In genomic region chr19:4098426-4098825, GRCm38 (mm10) we compare ENCODE assay signal across 1 mouse cellular context.
TF ChIP-seq lines count a peak whose summit lies in the region.

No protein-coding gene starts in this region.

TF ChIP-seq in CH12.LX, 34 proteins besides CTCF, POLR2A, EP300 and RAD21 (continued from another document):
- TF ChIP-seq IRF4 (IDR thresholded peaks at IDR 0.05; ENCODE audit: low read depth, low read length) (no peak), SIN3A (IDR thresholded peaks at IDR 0.05; ENCODE audit: low read length) (no peak), POLR2AphosphoS2 (IDR thresholded peaks at IDR 0.05; ENCODE audit: low read depth, low read length) (no peak), NELFE (IDR thresholded peaks at IDR 0.05; ENCODE audit: low read depth, low read length) (no peak), HCFC1 (IDR thresholded peaks at IDR 0.05; ENCODE audit: low read depth, low read length) (no peak), MXI1 (IDR thresholded peaks at IDR 0.05; ENCODE audit: low read depth, low read length) (no peak), ETS1 (conservative IDR thresholded peaks at IDR 0.05; ENCODE audit: low read depth, low read length) (no peak)
TF ChIP-seq in CH12.LX: peak in this region for 0.
